Mouse (Mus musculus) erythroblast, embryonic 14.5 days (primary cell): ENCODE data around the gene Mtap.

Experiments
- GATA1 ChIP-seq: IDR thresholded peaks from 2 replicates; pipeline ENCODE4 v1.6.1; 2012; ENCODE audit warnings: low read length, inconsistent platforms, mixed read lengths
- TAL1 ChIP-seq: IDR thresholded peaks from 3 replicates; pipeline ENCODE4 v1.6.1; 2012; ENCODE audit warnings: low read length, inconsistent platforms, mixed read lengths

DNA sequence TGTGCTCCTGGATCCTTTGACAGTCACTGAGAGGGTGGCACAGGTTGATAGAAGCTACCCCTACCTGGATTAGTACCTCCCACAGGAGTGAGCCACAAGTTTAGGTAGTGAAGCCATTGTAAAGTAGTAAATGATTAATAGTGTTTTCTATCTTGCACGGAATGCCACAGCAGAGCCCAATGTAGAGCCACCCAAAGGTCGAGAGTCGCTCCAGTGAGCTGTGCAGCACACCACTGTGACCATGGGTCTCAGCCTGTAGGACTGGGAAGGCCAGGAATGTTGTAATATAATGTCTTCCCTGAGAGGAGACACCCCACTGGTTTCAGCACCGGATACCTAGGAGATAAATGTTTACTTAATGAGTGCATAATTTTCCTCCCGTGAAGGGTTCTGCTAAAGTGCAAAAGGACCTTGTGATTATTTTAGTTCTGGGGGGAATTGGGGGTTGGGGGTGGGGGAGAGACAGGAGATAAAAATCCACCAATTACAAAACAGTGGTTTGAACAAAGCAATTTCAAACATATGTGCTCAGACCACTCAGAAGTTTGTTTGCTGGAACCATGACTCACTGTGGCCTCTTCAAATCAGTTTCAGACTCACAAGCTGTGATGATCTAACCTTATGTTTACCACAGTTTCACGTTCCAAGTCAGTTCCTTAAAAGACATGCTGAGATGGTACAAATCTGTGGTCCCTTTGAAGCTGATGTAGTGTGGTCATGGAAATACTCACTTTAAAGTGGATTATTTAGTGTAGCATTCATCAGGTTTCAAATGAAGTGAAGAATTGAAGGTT lies 40.8 kb downstream of the Mtap start:
- no peak for TF ChIP-seq TAL1
- TF ChIP-seq GATA1, result no peak
